Mouse (Mus musculus): Measurements from ENCODE around the gene Gm10428.

The Gm10428 gene

DNA sequence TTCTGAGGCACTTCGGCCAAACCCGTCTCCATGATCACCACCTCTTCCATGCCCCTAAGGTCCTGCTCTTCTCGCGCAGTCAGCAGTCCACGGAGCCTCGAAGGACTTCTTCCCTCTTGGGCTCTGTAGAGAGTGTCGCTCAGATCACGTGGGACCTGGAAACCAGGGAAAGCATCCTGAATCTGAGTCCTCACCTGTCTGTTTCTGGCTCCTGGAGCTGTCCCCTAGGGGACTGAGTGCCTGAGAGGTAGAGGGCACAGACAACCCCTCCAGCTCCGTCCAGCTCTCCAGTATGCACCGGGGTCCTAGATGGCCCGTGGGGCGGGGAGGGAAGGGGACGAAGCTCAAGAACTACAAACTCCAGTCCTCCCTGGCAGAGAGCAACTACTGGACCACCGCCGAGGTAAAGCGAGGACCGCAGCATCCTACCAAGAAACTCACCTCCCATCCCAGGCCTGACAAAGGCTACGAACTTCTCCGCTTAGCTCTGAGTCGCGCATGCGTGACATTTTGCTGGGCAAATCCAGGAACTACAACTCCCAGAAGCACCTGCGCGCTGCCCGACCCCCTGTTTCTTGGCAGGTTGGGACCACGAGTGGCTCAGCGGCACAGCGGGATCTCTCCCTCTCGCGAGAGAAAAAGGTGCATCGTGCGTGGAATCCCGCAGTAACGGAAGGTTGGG lies 36.2 kb downstream of the Gm10428 start, which contains the start of gene Zfp286:
Gene Zfp286, minus strand, starts transcription at position 528 of the 682 bp plus-strand sequence.
- DNase-seq (ENCODE audit: low spot score) = peak; percentile 97

DNA sequence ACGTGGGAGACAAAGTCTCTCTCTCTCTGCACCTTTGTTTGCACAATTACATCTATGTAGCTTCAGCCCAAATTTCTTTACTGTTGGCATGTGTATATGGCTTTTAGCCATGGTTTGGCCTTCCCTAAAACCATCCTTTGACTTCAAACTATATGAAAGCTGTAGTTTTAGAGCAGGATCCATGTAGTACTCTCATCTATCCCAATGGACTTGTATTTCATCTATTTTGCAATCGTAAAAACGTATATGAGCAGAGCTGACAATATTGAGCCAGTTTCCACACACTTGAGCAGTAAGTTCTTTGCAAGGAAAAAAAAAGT lies 36.7 kb downstream of the Gm10428 start:
- DNase-seq (ENCODE audit: low spot score) = no peak

All from embryo, embryonic 10 days (tissue).